Comparison of ENCODE assay signal across 8 mouse cellular contexts in the genomic region with DNA sequence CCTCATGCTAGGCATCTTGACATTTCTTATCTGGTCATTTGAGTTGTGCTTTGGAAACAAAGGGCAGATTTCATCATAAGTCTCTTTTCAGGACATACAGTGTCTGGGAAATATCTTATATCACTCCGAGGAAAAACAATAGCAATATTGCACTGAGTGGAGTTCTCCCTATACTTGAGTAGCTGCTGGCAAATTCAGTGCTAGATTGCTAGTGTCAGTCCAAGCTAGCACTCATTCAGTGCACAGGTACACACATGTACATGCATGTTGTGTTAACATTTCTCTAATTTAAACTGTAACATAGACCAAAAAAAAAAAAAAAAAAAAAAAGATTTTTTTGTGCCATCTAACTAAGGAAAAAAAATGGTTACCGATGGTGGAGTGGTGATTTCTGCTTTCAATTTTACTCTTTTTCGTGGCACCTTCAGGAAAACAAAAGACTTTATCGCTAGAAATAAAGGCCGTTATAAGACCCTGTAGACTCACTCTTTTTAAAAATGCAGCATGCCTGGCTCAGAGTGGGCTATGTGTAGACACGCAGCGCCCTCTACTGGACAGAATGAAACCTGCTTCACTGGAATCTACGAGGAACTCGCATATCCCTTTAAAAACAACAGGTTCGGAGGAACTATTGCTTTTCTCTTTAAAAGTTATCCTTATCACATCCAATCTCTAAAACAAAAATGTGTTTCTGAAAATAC.
DNase-seq lines count a peak whose midpoint lies in the region; ATAC-seq and TF ChIP-seq lines count a peak whose summit lies in the region.

No protein-coding gene starts in this region.

- TF ChIP-seq CTCF in bone marrow, adult 2 months (IDR thresholded peaks at IDR 0.05; ENCODE audit: control insufficient read depth, insufficient read depth, low read length): peak; percentile 71
- peak; percentile 78; the same call in 1 of the 2 replicates for TF ChIP-seq CTCF in embryonic fibroblast, embryonic 13.5 days (IDR thresholded peaks at IDR 0.05; ENCODE audit: borderline replicate concordance, insufficient read depth, low read length)

- H3K4me2 ChIP-seq in heart, embryonic 11.5 days: peak overlapping the region; percentile 59
- H3K4me2 ChIP-seq in kidney, embryonic 16.5 days (replicated peaks; ENCODE audit: low read depth, low read length): peak overlapping the region; percentile 67
- peak overlapping the region; percentile 59 for H3K4me2 ChIP-seq in stomach, embryonic 14.5 days (replicated peaks; ENCODE audit: low read depth, low read length)

- H3K4me1 ChIP-seq in bone marrow, adult 2 months (ENCODE audit: control insufficient read depth, insufficient read depth, low read length): peaks cover 1% of the 10 kb centered on the region
- H3K4me1 ChIP-seq in embryonic fibroblast, embryonic 13.5 days (ENCODE audit: control insufficient read depth, insufficient read depth, low read length): no peaks in the 10 kb centered on the region
- H3K4me1 ChIP-seq in heart, embryonic 11.5 days (ENCODE audit: control insufficient read depth, insufficient read depth, low read length): no peaks in the 10 kb centered on the region
- peaks cover 11% of the 10 kb centered on the region for H3K4me1 ChIP-seq in kidney, embryonic 16.5 days (ENCODE audit: insufficient read depth, low read length)
- no peaks in the 10 kb centered on the region for H3K4me1 ChIP-seq in stomach, embryonic 14.5 days (ENCODE audit: control insufficient read depth, insufficient read depth, low read length)

- 0 out of 2 replicates have a peak overlapping the region, but pooled peaks have one; percentile 30 for H3K9ac ChIP-seq in heart, embryonic 11.5 days (ENCODE audit: low read depth, low read length)
- H3K9ac ChIP-seq in kidney, embryonic 16.5 days (replicated peaks; ENCODE audit: low read length): peak overlapping the region; percentile 62
- peak overlapping the region; percentile 50 for H3K9ac ChIP-seq in stomach, embryonic 14.5 days (replicated peaks; ENCODE audit: low read depth, low read length)

- no peak overlapping the region for H3K27ac ChIP-seq in bone marrow, adult 2 months (ENCODE audit: control insufficient read depth, insufficient read depth, low read depth, low read length, poor library complexity)
- H3K27ac ChIP-seq in embryonic fibroblast, embryonic 13.5 days (ENCODE audit: insufficient read depth, low read length): no peak overlapping the region
- H3K27ac ChIP-seq in heart, embryonic 11.5 days (ENCODE audit: low read depth, low read length): no peak overlapping the region
- H3K27ac ChIP-seq in kidney, embryonic 16.5 days (ENCODE audit: low read length): no peak overlapping the region
- no peak overlapping the region for H3K27ac ChIP-seq in stomach, embryonic 14.5 days (ENCODE audit: low read length)

- peak overlapping the region; percentile 62 for H3K4me3 ChIP-seq in bone marrow, adult 2 months (replicated peaks; ENCODE audit: control insufficient read depth, low read depth, low read length)
- peak overlapping the region; percentile 26; the same call in 1 of the 2 replicates for H3K4me3 ChIP-seq in embryonic fibroblast, embryonic 13.5 days (ENCODE audit: insufficient read depth, low read length)
- peak overlapping the region; percentile 38 for H3K4me3 ChIP-seq in heart, embryonic 11.5 days (ENCODE audit: low read depth, low read length)
- peak overlapping the region; percentile 51 for H3K4me3 ChIP-seq in kidney, embryonic 16.5 days (ENCODE audit: low read length)
- peak overlapping the region; percentile 34 for H3K4me3 ChIP-seq in stomach, embryonic 14.5 days (ENCODE audit: low read depth, low read length)

- DNase-seq in 416B (ENCODE audit: low read depth) (peak; percentile 78), liver (peak; percentile 70)

- TF ChIP-seq POLR2A in bone marrow, adult 2 months (IDR thresholded peaks at IDR 0.05; ENCODE audit: borderline replicate concordance, control insufficient read depth, low read depth, low read length): no peak
- TF ChIP-seq POLR2A in embryonic fibroblast, embryonic 13.5 days (IDR thresholded peaks at IDR 0.05; ENCODE audit: low read depth, low read length): no peak

- WGBS in bone marrow, adult 2 months: 14% methylated on average over 10 of the region's 10 CpGs
- WGBS in heart, embryonic 11.5 days (ENCODE audit: insufficient replicate concordance): 18% methylated on average over 10 of the region's 10 CpGs
- WGBS in kidney, embryonic 16.5 days: 18% methylated on average over 10 of the region's 10 CpGs
- 16% methylated on average over 10 of the region's 10 CpGs for WGBS in stomach, embryonic 14.5 days

- H3K36me3 ChIP-seq in heart, embryonic 11.5 days (ENCODE audit: control insufficient read depth, insufficient read depth, low read length): no peaks in the 10 kb centered on the region
- no peaks in the 10 kb centered on the region for H3K36me3 ChIP-seq in kidney, embryonic 16.5 days (ENCODE audit: insufficient read depth, low read length)
- no peaks in the 10 kb centered on the region for H3K36me3 ChIP-seq in stomach, embryonic 14.5 days (ENCODE audit: control insufficient read depth, insufficient read depth, low read length)

- H3K27me3 ChIP-seq in heart, embryonic 11.5 days (ENCODE audit: control insufficient read depth, insufficient read depth, low read length): no peaks in the 10 kb centered on the region
- no peaks in the 10 kb centered on the region for H3K27me3 ChIP-seq in kidney, embryonic 16.5 days (ENCODE audit: insufficient read depth, low read length)
- H3K27me3 ChIP-seq in stomach, embryonic 14.5 days (ENCODE audit: control insufficient read depth, insufficient read depth, low read length): no peaks in the 10 kb centered on the region

- no peak for ATAC-seq in heart, embryonic 11.5 days (replicated peaks; ENCODE audit: insufficient number of reproducible peaks, low FRiP score, low TSS enrichment)
- peak; percentile 81; the same call in 1 of the 2 replicates for ATAC-seq in kidney, embryonic 16.5 days (ENCODE audit: low FRiP score, low TSS enrichment)
- ATAC-seq in monocyte, adult 5-6 weeks (replicated peaks; ENCODE audit: insufficient number of reproducible peaks, low FRiP score, low TSS enrichment, poor library complexity, severe bottlenecking): peak; percentile 57; the same call in 1 of the 2 replicates
- ATAC-seq in stomach, embryonic 14.5 days (ENCODE audit: insufficient number of reproducible peaks, insufficient read depth, low FRiP score, low read depth): peak; percentile 77; the same call in 1 of the 2 replicates

- H3K9me3 ChIP-seq in heart, embryonic 11.5 days (replicated peaks; ENCODE audit: control insufficient read depth, low read length): no peaks in the 10 kb centered on the region
- H3K9me3 ChIP-seq in kidney, embryonic 16.5 days (ENCODE audit: low read length): no peaks in the 10 kb centered on the region
- no peaks in the 10 kb centered on the region for H3K9me3 ChIP-seq in stomach, embryonic 14.5 days (ENCODE audit: control insufficient read depth, low read depth, low read length)
